Mouse (Mus musculus): ENCODE measurements around the gene Iars.
"Not testable (repeated sequence)": the region's sequence is repeated elsewhere in the genome, so short reads cannot be mapped to it uniquely, and the experiment has no call there.

Gene Iars

GRCm38 (mm10) chr13:49738011-49738410 lies 56.1 kb downstream of the Iars start:
- DNase-seq: no peak

- no peak for DNase-seq
Observed at GRCm38 (mm10) chr13:49741285-49742040, 59.6 kb downstream of the Iars start.

- DNase-seq: no peak
Observed at GRCm38 (mm10) chr13:49756591-49756990, 74.7 kb downstream of the Iars start.

- no peak for DNase-seq
Observed at GRCm38 (mm10) chr13:49757966-49758365, 76.1 kb downstream of the Iars start.

- DNase-seq: no peak
Observed at GRCm38 (mm10) chr13:49760675-49761074, 78.8 kb downstream of the Iars start.

GRCm38 (mm10) chr13:49762208-49762607 lies 80.3 kb downstream of the Iars start:
- no peak for DNase-seq

GRCm38 (mm10) chr13:49765306-49765705 lies 83.4 kb downstream of the Iars start:
- no peak for DNase-seq

- DNase-seq: no peak
Observed at GRCm38 (mm10) chr13:49766269-49766668, 84.4 kb downstream of the Iars start.

- no peak for DNase-seq
Observed at GRCm38 (mm10) chr13:49768048-49768447, 86.1 kb downstream of the Iars start.

GRCm38 (mm10) chr13:49769111-49769510 lies 87.2 kb downstream of the Iars start:
- DNase-seq: no peak

GRCm38 (mm10) chr13:49771536-49771935 lies 89.6 kb downstream of the Iars start:
- DNase-seq: not testable (repeated sequence)
